17 mouse cellular contexts compared by ENCODE assay signal in the genomic region with DNA sequence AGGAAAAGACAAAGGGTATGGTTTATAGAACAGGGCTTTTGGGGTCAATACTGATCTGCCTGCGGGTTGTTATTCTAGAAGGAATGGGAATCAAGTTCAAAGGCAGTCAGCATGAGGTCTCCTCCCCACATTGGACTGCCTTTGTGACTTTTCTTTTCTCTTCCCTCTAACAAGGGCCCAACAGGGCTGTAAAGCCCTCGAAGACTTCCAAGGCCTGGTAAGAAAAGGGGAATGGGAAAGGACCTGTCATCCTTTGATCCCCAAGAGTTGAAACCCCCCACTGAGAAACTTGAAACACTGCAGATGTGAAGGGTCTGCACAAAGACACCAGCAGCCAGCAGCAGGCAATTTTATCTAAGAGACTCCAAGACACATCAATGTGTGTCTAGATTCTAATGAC. TPM values are rescaled to one million over a fixed set of nuclear protein-coding genes. Genes with fewer than 3 reads are reported as not detected.
DNase-seq lines count a peak whose midpoint lies in the region; ATAC-seq lines count a peak whose summit lies in the region.
"Had no signal": no experiment of that assay in that cellular context is flagged by ENCODE, and none has a peak within 500 bp of the region (broad histone marks: within the 10 kb centered on the region; RNA-seq: fewer than 3 reads in every experiment).

No protein-coding gene starts in this region.

- no peak for ATAC-seq in hindbrain, embryonic 16.5 days
- no peak for ATAC-seq in midbrain, embryonic 14.5 days (ENCODE audit: low FRiP score, low TSS enrichment)
- peak; percentile 32; the same call in 1 of the 2 replicates for ATAC-seq in midbrain, embryonic 16.5 days

- H3K4me1 ChIP-seq in hindbrain, embryonic 10.5 days (replicated peaks), result peaks cover 16% of the 10 kb centered on the region
- H3K4me1 ChIP-seq in hindbrain, embryonic 16.5 days (ENCODE audit: control insufficient read depth, insufficient read depth, low read depth, low read length), result peaks cover 2% of the 10 kb centered on the region
- peaks cover 27% of the 10 kb centered on the region for H3K4me1 ChIP-seq in midbrain, embryonic 10.5 days
- H3K4me1 ChIP-seq in midbrain, embryonic 14.5 days (ENCODE audit: control insufficient read depth, insufficient read depth, low read length), result 0 out of 2 replicates have a peak, but pooled peaks cover 12% of the 10 kb centered on the region
- peaks cover 3% of the 10 kb centered on the region for H3K4me1 ChIP-seq in midbrain, embryonic 16.5 days (ENCODE audit: control insufficient read depth, insufficient read depth, low read length)
- H3K4me1 ChIP-seq: embryonic facial prominence, embryonic 15.5 days had no signal

- no peaks in the 10 kb centered on the region for H3K36me3 ChIP-seq in hindbrain, embryonic 10.5 days
- H3K36me3 ChIP-seq in hindbrain, embryonic 16.5 days (ENCODE audit: control insufficient read depth, insufficient read depth, low read length), result no peaks in the 10 kb centered on the region
- H3K36me3 ChIP-seq in midbrain, embryonic 10.5 days, result peaks cover 3% of the 10 kb centered on the region
- no peaks in the 10 kb centered on the region for H3K36me3 ChIP-seq in midbrain, embryonic 14.5 days (ENCODE audit: control insufficient read depth, insufficient read depth, low read length)
- peaks cover 7% of the 10 kb centered on the region for H3K36me3 ChIP-seq in midbrain, embryonic 16.5 days (ENCODE audit: control insufficient read depth, insufficient read depth, low read length)
- H3K36me3 ChIP-seq: embryonic facial prominence, embryonic 15.5 days; forebrain, embryonic 10.5 days; heart, embryonic 13.5 days; hindbrain, embryonic 13.5 days had no signal

- peak; percentile 11 for DNase-seq in hindbrain, embryonic 10.5 days (ENCODE audit: low spot score)
- peak; percentile 23 for DNase-seq in midbrain, embryonic 10.5 days (ENCODE audit: low spot score)
- no peak for DNase-seq in midbrain, embryonic 14.5 days
- DNase-seq in embryo, embryonic 11 days, result peak; percentile 22
- no peak for DNase-seq in spleen, adult 18-20 months
- no peak for DNase-seq in urinary bladder, adult 18-20 months (ENCODE audit: low spot score in 2 of 2)
- DNase-seq: adrenal gland, postnatal 25 days; gastrocnemius, adult 2 months; gastrocnemius, postnatal 25 days; heart, postnatal 36 days had no signal

- H3K27me3 ChIP-seq in hindbrain, embryonic 10.5 days (ENCODE audit: insufficient read depth, poor library complexity, severe bottlenecking), result no peaks in the 10 kb centered on the region
- H3K27me3 ChIP-seq in hindbrain, embryonic 16.5 days (replicated peaks; ENCODE audit: control insufficient read depth, insufficient read depth, low read length), result no peaks in the 10 kb centered on the region
- no peaks in the 10 kb centered on the region for H3K27me3 ChIP-seq in midbrain, embryonic 10.5 days (ENCODE audit: low read depth, poor library complexity, severe bottlenecking)
- no peaks in the 10 kb centered on the region for H3K27me3 ChIP-seq in midbrain, embryonic 14.5 days (ENCODE audit: control insufficient read depth, insufficient read depth, low read length)
- no peaks in the 10 kb centered on the region for H3K27me3 ChIP-seq in midbrain, embryonic 16.5 days (ENCODE audit: control insufficient read depth, insufficient read depth, low read depth, low read length)
- H3K27me3 ChIP-seq: embryonic facial prominence, embryonic 15.5 days; heart, embryonic 13.5 days; hindbrain, embryonic 13.5 days had no signal

- no peak overlapping the region for H3K9ac ChIP-seq in hindbrain, embryonic 16.5 days (ENCODE audit: low read depth, low read length)
- H3K9ac ChIP-seq in midbrain, embryonic 14.5 days (replicated peaks; ENCODE audit: low read length), result no peak overlapping the region
- no peak overlapping the region for H3K9ac ChIP-seq in midbrain, embryonic 16.5 days (ENCODE audit: low read depth, low read length)
- H3K9ac ChIP-seq: embryonic facial prominence, embryonic 15.5 days; heart, embryonic 13.5 days; hindbrain, embryonic 13.5 days had no signal

- peak overlapping the region; percentile 45; the same call in 1 of the 2 replicates for H3K27ac ChIP-seq in hindbrain, embryonic 10.5 days
- no peak overlapping the region for H3K27ac ChIP-seq in hindbrain, embryonic 16.5 days (ENCODE audit: low read depth, low read length)
- no peak overlapping the region for H3K27ac ChIP-seq in midbrain, embryonic 10.5 days (replicated peaks)
- no peak overlapping the region for H3K27ac ChIP-seq in midbrain, embryonic 14.5 days (replicated peaks; ENCODE audit: low read depth, low read length)
- no peak overlapping the region for H3K27ac ChIP-seq in midbrain, embryonic 16.5 days (ENCODE audit: low read length)
- H3K27ac ChIP-seq: embryonic facial prominence, embryonic 15.5 days; gastrocnemius, adult 2 months; heart, embryonic 13.5 days had no signal

- no peak overlapping the region for H3K4me2 ChIP-seq in hindbrain, embryonic 16.5 days (ENCODE audit: low read length)
- H3K4me2 ChIP-seq in midbrain, embryonic 14.5 days (ENCODE audit: low read length), result no peak overlapping the region
- H3K4me2 ChIP-seq in midbrain, embryonic 16.5 days (ENCODE audit: low read length), result no peak overlapping the region
- H3K4me2 ChIP-seq: embryonic facial prominence, embryonic 15.5 days; heart, embryonic 13.5 days; hindbrain, embryonic 13.5 days had no signal

- WGBS in hindbrain, embryonic 10.5 days, result 25% methylated on average over 2 of the region's 2 CpGs
- WGBS in hindbrain, embryonic 16.5 days, result 25% methylated on average over 2 of the region's 2 CpGs
- WGBS in midbrain, embryonic 10.5 days, result 40% methylated on average over 2 of the region's 2 CpGs
- 17% methylated on average over 2 of the region's 2 CpGs for WGBS in midbrain, embryonic 14.5 days
- 9% methylated on average over 2 of the region's 2 CpGs for WGBS in midbrain, embryonic 16.5 days

- H3K4me3 ChIP-seq in hindbrain, embryonic 10.5 days, result no peak overlapping the region
- no peak overlapping the region for H3K4me3 ChIP-seq in hindbrain, embryonic 16.5 days (ENCODE audit: low read length)
- no peak overlapping the region for H3K4me3 ChIP-seq in midbrain, embryonic 10.5 days
- H3K4me3 ChIP-seq in midbrain, embryonic 14.5 days (replicated peaks; ENCODE audit: low read depth, low read length), result no peak overlapping the region
- no peak overlapping the region for H3K4me3 ChIP-seq in midbrain, embryonic 16.5 days (ENCODE audit: low read depth, low read length)
- H3K4me3 ChIP-seq: embryonic facial prominence, embryonic 15.5 days; erythroblast, embryonic 14.5 days; forebrain, embryonic 10.5 days; gastrocnemius, adult 2 months; heart, embryonic 13.5 days; hindbrain, embryonic 13.5 days had no signal

- H3K9me3 ChIP-seq in hindbrain, embryonic 10.5 days, result no peaks in the 10 kb centered on the region
- H3K9me3 ChIP-seq in hindbrain, embryonic 16.5 days (ENCODE audit: control insufficient read depth, low read length), result no peaks in the 10 kb centered on the region
- no peaks in the 10 kb centered on the region for H3K9me3 ChIP-seq in midbrain, embryonic 10.5 days (replicated peaks)
- H3K9me3 ChIP-seq in midbrain, embryonic 14.5 days (ENCODE audit: control insufficient read depth, low read length), result no peaks in the 10 kb centered on the region
- H3K9me3 ChIP-seq in midbrain, embryonic 16.5 days (replicated peaks; ENCODE audit: control insufficient read depth, low read length, poor library complexity, severe bottlenecking), result no peaks in the 10 kb centered on the region
- H3K9me3 ChIP-seq: embryonic facial prominence, embryonic 15.5 days; forebrain, embryonic 10.5 days; heart, embryonic 13.5 days; hindbrain, embryonic 13.5 days had no signal

RNA-seq across cellular contexts. Expression of a gene that starts 21.0 kb away (rescaled TPM):
- 16.7 and 21.6 TPM in 2 replicates for polyA plus RNA-seq in hindbrain, embryonic 10.5 days (2016; fragmentation: Nextera tagmentation; extraction: Ambion mirVana)
- 98.0 and 108 TPM in 2 replicates for polyA plus RNA-seq in hindbrain, embryonic 16.5 days (2015; fragmentation: Nextera tagmentation; extraction: Ambion mirVana)
- polyA plus RNA-seq in midbrain, embryonic 10.5 days (2016; fragmentation: Nextera tagmentation; extraction: Ambion mirVana), result 22.5 and 34.1 TPM in 2 replicates
- 65.2 and 77.0 TPM in 2 replicates for polyA plus RNA-seq in midbrain, embryonic 14.5 days (2014; fragmentation: Nextera tagmentation; extraction: Ambion mirVana)
- polyA plus RNA-seq in midbrain, embryonic 16.5 days (2015; fragmentation: Nextera tagmentation; extraction: Ambion mirVana), result 88.6 and 108 TPM in 2 replicates
- polyA plus RNA-seq: erythroblast, embryonic 14.5 days had no signal

Comparison
In these comparisons a context has a peak if more than half of its experiments do, and no peak if none do; other contexts are left out.
1. DNase-seq: peak in hindbrain, embryonic 10.5 days (single experiment), midbrain, embryonic 10.5 days (single experiment) and embryo, embryonic 11 days (single experiment); none in midbrain, embryonic 14.5 days (single experiment), spleen, adult 18-20 months (0 of 2) and urinary bladder, adult 18-20 months (0 of 2).